Mouse (Mus musculus) myocyte (in vitro differentiated cells): ENCODE data around the gene Meis1. TPM values are rescaled to one million over a fixed set of nuclear protein-coding genes. Genes with fewer than 3 reads are reported as not detected.

Experiments
- H3K27me3 ChIP-seq: one replicate; pipeline ENCODE4 v1.6.1; 2011; ENCODE audit not compliant: control insufficient read depth, insufficient read depth, insufficient read length
- H3K36me3 ChIP-seq: one replicate; pipeline ENCODE4 v1.6.1; 2011; ENCODE audit not compliant: control insufficient read depth, insufficient read depth
- H3K4me2 ChIP-seq: one replicate; pipeline ENCODE4 v1.6.1; 2011; ENCODE audit warnings: low read depth, control low read depth
- H3K4me3 ChIP-seq: one replicate; pipeline ENCODE4 v1.5.1; 2011; ENCODE audit warnings: mild to moderate bottlenecking, control low read depth, moderate library complexity
- H3K79me2 ChIP-seq: one replicate; pipeline ENCODE4 v1.6.1; 2011; ENCODE audit not compliant: control insufficient read depth, insufficient read depth
- H3ac ChIP-seq: one replicate; pipeline ENCODE4 v1.6.1; 2011; ENCODE audit not compliant: control insufficient read depth, insufficient read length
- CEBPB ChIP-seq: IDR thresholded peaks from 2 replicates; pipeline ENCODE4 v1.6.1; 2011; ENCODE audit warnings: mild to moderate bottlenecking, moderate library complexity; ENCODE audit not compliant: poor library complexity, insufficient read depth, severe bottlenecking
- E2F4 ChIP-seq: IDR thresholded peaks from one replicate; pipeline ENCODE4 v1.6.1; 2011; ENCODE audit warnings: mild to moderate bottlenecking, control low read depth, moderate library complexity; ENCODE audit not compliant: insufficient read depth
- MAX ChIP-seq: IDR thresholded peaks from one replicate; pipeline ENCODE4 v1.6.1; 2011; ENCODE audit warnings: low read depth, mild to moderate bottlenecking, control low read depth
- MYOD1 ChIP-seq, 3 experiments: IDR thresholded peaks; one replicate each; pipeline ENCODE4 v1.6.1; 2011; ENCODE audit warnings: control low read depth in 2 of 3, low read depth in 2 of 3, mild to moderate bottlenecking in 2 of 3, moderate library complexity in 1 of 3; ENCODE audit not compliant: insufficient read length in 2 of 3, control insufficient read depth in 1 of 3
- MYOG ChIP-seq, 3 experiments: IDR thresholded peaks; one replicate each; pipeline ENCODE4 v1.6.1; 2011; ENCODE audit warnings: control low read depth in 2 of 3, low read depth in 2 of 3, mild to moderate bottlenecking in 2 of 3; ENCODE audit not compliant: insufficient read length in 2 of 3, control insufficient read depth in 1 of 3, insufficient read depth in 1 of 3
- POLR2A ChIP-seq: IDR thresholded peaks from one replicate; pipeline ENCODE4 v1.6.1; 2011; ENCODE audit warnings: low read depth, mild to moderate bottlenecking, control low read depth, moderate library complexity; ENCODE audit not compliant: insufficient read length
- POLR2AphosphoS2 ChIP-seq: IDR thresholded peaks from one replicate; pipeline ENCODE4 v1.6.1; 2011; ENCODE audit warnings: low read depth, control low read depth; ENCODE audit not compliant: insufficient read length
- REST ChIP-seq: IDR thresholded peaks from one replicate; pipeline ENCODE4 v1.6.1; 2011; ENCODE audit warnings: mild to moderate bottlenecking, control low read depth, moderate library complexity; ENCODE audit not compliant: insufficient read depth, insufficient read length
- SRF ChIP-seq: IDR thresholded peaks from one replicate; pipeline ENCODE4 v1.6.1; 2011; ENCODE audit warnings: low read depth; ENCODE audit not compliant: control insufficient read depth, insufficient read length
- TCF12 ChIP-seq: IDR thresholded peaks from one replicate; pipeline ENCODE4 v1.6.1; 2011; ENCODE audit warnings: mild to moderate bottlenecking, control low read depth; ENCODE audit not compliant: poor library complexity, insufficient read depth, severe bottlenecking
- TCF3 ChIP-seq: IDR thresholded peaks from one replicate; pipeline ENCODE4 v1.6.1; 2011; ENCODE audit warnings: low read depth, control low read depth; ENCODE audit not compliant: insufficient read length
- USF1 ChIP-seq: IDR thresholded peaks from one replicate; pipeline ENCODE4 v1.6.1; 2011; ENCODE audit warnings: low read depth, mild to moderate bottlenecking, control low read depth, moderate library complexity
- polyA plus RNA-seq: library from polyadenylated mRNA; unstranded; fragments of >200 nt; fragmentation: generic; extraction: Trizol; gene quantifications from one replicate; pipeline ENCODE4 v1.2.1, GENCODE M21; 2012; ENCODE audit warnings: missing spikeins

Meis1 gene
- polyA plus RNA-seq, 1 experiment, result 7.1 TPM

DNA sequence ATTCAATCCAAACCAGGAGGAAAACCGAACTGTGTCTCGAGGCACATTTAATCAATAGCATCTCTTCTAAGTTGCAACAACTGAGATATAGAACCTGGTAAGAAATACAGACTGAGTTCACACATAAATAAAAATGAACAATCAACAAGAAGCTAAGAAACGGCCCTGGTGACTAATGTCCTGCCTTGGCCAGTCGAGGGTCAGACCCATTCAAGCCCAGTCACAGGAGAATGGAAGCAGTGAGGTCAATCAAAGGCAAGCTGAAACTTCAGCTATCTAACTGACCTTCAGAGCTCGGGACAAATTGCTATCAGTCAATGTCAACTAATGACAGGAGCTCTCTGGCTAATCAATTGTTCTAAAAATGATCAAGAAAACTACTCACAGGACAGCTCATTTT lies 38.2 kb downstream of the Meis1 start:
- H3K36me3 ChIP-seq, result peaks cover 11% of the 10 kb centered on the region
- no peak overlapping the region for H3ac ChIP-seq
- no peak overlapping the region for H3K4me2 ChIP-seq
- TF ChIP-seq MAX (no peak), TCF12 (no peak)
- H3K27me3 ChIP-seq, result no peaks in the 10 kb centered on the region
- H3K79me2 ChIP-seq, result peaks cover 10% of the 10 kb centered on the region
- no peak overlapping the region for H3K4me3 ChIP-seq

DNA sequence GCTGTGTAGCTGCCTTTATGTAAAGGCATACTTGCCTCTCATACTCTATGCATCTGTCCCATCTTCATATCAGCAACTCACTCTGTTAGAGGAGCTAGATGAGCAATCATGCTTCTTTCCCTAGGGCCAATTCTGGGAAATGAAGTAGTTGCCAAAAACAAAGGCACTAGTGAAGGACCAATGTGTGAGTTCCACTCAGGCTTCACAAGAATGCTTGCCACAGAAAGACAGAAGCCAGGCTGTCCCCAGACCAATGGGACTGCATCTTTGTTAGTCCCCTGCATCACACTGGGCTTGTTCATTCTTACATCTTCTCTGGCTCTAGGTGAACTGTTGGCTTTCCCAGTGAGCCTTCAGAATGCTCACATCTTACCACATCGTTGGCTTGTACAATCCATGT lies 43.7 kb downstream of the Meis1 start:
- H3ac ChIP-seq, result no peak overlapping the region
- TF ChIP-seq MYOG (IDR thresholded peaks at IDR 0.05; ENCODE audit: control insufficient read depth in 1 of 3, insufficient read depth in 1 of 3, insufficient read length in 2 of 3, low read depth in 2 of 3), result no peak
- no peak for TF ChIP-seq REST
- no peak for TF ChIP-seq MAX
- TF ChIP-seq E2F4, result no peak
- TF ChIP-seq POLR2A, result no peak
- TF ChIP-seq POLR2AphosphoS2, result no peak
- no peak for TF ChIP-seq USF1
- no peak for TF ChIP-seq TCF12
- no peak for TF ChIP-seq MYOD1 (IDR thresholded peaks at IDR 0.05; ENCODE audit: control insufficient read depth in 1 of 3, insufficient read length in 2 of 3, low read depth in 2 of 3)
- TF ChIP-seq SRF, result no peak
- no peak for TF ChIP-seq TCF3
- no peak for TF ChIP-seq CEBPB

DNA sequence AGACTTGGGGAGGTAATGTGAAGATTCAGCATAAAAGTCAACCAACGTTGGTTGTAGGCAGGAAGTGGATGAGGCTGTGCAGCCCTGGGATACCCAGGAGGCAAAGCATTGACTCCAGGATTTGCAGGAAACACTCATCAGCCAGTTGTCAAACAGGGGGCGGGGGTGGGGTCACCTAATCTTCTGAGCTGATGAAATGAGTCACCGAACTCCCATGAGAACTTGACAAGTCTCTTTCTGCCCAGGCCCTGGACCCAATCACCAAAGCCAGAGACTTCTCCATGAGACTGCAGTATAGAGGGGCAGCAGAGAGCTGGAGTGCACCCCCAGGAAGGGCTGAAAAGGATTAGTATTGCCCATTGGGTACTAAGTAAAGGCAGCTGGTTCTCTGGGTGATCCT lies 45.0 kb downstream of the Meis1 start:
- TF ChIP-seq USF1 (no peak), MYOG (IDR thresholded peaks at IDR 0.05; ENCODE audit: control insufficient read depth in 1 of 3, insufficient read depth in 1 of 3, insufficient read length in 2 of 3, low read depth in 2 of 3) (no peak), MYOD1 (IDR thresholded peaks at IDR 0.05; ENCODE audit: control insufficient read depth in 1 of 3, insufficient read length in 2 of 3, low read depth in 2 of 3) (no peak)
- Histone ChIP-seq H3K27me3 (no peaks in the 10 kb centered on the region), H3K79me2 (peaks cover 4% of the 10 kb centered on the region), H3K36me3 (no peaks in the 10 kb centered on the region), H3K4me2 (no peak overlapping the region), H3K4me3 (no peak overlapping the region), H3ac (no peak overlapping the region)

More for the DNA sequence above, 43.7 kb downstream of the Meis1 start:
- H3K36me3 ChIP-seq, result no peaks in the 10 kb centered on the region
- H3K27me3 ChIP-seq, result no peaks in the 10 kb centered on the region
- no peak overlapping the region for H3K4me3 ChIP-seq
- H3K79me2 ChIP-seq, result peaks cover 13% of the 10 kb centered on the region
- no peak overlapping the region for H3K4me2 ChIP-seq

DNA sequence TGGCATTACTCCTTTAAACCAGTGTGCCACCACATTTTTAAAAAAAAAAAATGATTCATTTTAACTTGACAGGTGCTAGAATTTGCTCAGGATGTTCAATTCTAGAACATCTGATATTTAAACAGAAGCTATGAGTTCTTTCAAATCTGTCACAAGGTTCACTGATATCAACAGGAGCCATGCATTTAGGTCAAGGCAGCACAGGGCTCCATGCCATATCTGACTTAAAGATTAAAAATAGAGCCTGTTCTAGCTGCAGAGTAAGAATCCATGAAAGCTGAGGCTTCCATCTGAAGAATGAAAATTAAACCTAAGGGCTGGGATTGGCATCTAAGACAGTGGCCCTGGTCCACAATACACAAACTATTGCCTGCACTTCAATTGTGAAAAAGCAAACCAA lies 45.8 kb downstream of the Meis1 start:
- Histone ChIP-seq H3ac (no peak overlapping the region), H3K36me3 (no peaks in the 10 kb centered on the region), H3K27me3 (no peaks in the 10 kb centered on the region), H3K4me3 (no peak overlapping the region), H3K4me2 (no peak overlapping the region), H3K79me2 (peaks cover 4% of the 10 kb centered on the region)
- TF ChIP-seq POLR2A (no peak), SRF (no peak), E2F4 (no peak), POLR2AphosphoS2 (no peak), MYOD1 (IDR thresholded peaks at IDR 0.05; ENCODE audit: control insufficient read depth in 1 of 3, insufficient read length in 2 of 3, low read depth in 2 of 3) (no peak), TCF12 (no peak), USF1 (no peak), CEBPB (no peak), MAX (no peak), REST (no peak), TCF3 (no peak), MYOG (IDR thresholded peaks at IDR 0.05; ENCODE audit: control insufficient read depth in 1 of 3, insufficient read depth in 1 of 3, insufficient read length in 2 of 3, low read depth in 2 of 3) (no peak)

DNA sequence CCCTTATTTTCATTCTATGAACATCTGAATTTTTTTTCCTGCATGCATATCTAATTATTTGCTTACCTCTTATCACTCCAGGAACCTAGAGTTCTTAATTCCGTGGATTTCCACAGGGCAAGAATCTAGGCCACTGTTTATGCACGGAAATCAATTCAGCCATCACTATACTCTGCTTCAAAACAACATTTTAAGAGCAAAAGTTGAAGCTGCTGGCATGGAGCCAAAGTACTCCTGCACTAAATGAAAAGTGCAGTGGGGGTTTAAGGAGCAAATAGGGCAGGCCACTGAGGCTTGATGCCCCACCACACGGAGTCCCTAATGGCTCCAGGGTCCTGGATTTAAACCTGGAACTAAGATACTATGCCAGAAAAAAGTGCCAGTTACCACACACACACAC lies 47.2 kb downstream of the Meis1 start:
- H3K4me3 ChIP-seq, result no peak overlapping the region
- H3K79me2 ChIP-seq, result peaks cover 4% of the 10 kb centered on the region
- no peak overlapping the region for H3K4me2 ChIP-seq
- no peak overlapping the region for H3ac ChIP-seq
- H3K36me3 ChIP-seq, result no peaks in the 10 kb centered on the region
- no peaks in the 10 kb centered on the region for H3K27me3 ChIP-seq
- no peak for TF ChIP-seq SRF
- no peak for TF ChIP-seq REST
- TF ChIP-seq MYOG (IDR thresholded peaks at IDR 0.05; ENCODE audit: control insufficient read depth in 1 of 3, insufficient read depth in 1 of 3, insufficient read length in 2 of 3, low read depth in 2 of 3), result no peak
- no peak for TF ChIP-seq USF1
- no peak for TF ChIP-seq MYOD1 (IDR thresholded peaks at IDR 0.05; ENCODE audit: control insufficient read depth in 1 of 3, insufficient read length in 2 of 3, low read depth in 2 of 3)
- TF ChIP-seq MAX, result no peak
